Mouse (Mus musculus) gastrocnemius, adult 18-20 months (tissue): ENCODE data around the gene Car8. TPM values are rescaled to one million over a fixed set of nuclear protein-coding genes. Genes with fewer than 3 reads are reported as not detected.

Experiments
- DNase-seq: peaks from one replicate; pipeline ENCODE4 v3.0.0; 2021; ENCODE audit warnings: low spot score
- long read RNA-seq, 2 experiments: library from polyadenylated mRNA; stranded (forward); transcript quantifications; one replicate each; pipeline ENCODE4 v2.0.0; 2021
- total RNA-seq, 2 experiments: library from RNA; stranded (reverse); gene quantifications; 2 replicates each; pipeline ENCODE4 v1.2.3; 2021

The Car8 gene
- 1 to 10 TPM; 1.3 to 2.9 TPM for total RNA-seq
- long read RNA-seq, experiment 1, partial matches to known transcripts, result 0 of 2 reads
- long read RNA-seq, experiment 1, other reads (novel, unspliced or antisense), result 0 of 2 reads
- long read RNA-seq, experiment 2, partial matches to known transcripts, result 0 of 2 reads
- long read RNA-seq, experiment 2, other reads (novel, unspliced or antisense), result 0 of 2 reads

- no peak for DNase-seq
Measured at GRCm38 (mm10) chr4:8238560-8239305, at the start of gene Car8. Car8 (minus strand) TSS chr4:8239041.

DNA sequence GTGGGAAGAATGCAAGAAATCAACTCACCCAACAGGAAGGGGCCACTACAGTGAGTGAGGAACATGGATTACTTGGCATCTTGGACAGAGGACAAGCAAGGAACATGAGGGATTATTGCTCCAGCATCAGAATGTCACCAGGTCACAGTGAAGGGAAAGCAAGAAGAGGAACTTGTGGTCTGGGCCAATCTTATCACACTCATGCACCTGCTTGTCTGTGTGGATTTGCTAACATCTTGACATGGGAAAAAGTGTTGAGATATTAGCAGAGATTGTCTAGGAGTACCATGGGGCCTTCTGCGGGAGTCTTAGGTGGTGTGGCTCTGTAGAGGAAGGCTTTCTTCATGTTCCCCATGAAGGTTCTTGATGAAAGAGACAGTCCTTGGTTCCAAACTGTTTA, 46.1 kb upstream of the Car8 start:
- DNase-seq, result no peak

GRCm38 (mm10) chr4:8278159-8278558, 39.3 kb upstream of the Car8 start:
- DNase-seq, result no peak

DNA sequence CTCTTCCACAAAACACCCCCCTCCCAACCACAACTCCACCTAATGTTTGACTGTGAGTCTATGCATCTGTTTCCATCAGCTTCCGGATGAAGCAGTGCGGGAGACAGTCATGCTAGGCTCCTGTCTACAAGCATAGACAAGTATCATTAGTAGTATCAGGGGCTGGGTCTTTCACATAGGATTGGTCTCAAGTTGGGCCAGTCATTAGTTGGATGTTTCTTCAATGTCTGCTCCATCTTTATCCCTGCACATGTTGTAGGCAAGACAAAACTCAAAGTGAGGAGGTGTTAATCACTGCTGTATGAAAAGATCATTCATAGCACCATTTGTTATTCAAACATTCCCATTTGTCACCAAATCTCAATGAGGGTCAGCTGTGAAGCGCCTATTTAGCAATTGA, 11.0 kb upstream of the Car8 start:
- DNase-seq, result no peak

GRCm38 (mm10) chr4:8245495-8246063, 6.7 kb upstream of the Car8 start:
- no peak for DNase-seq

DNA sequence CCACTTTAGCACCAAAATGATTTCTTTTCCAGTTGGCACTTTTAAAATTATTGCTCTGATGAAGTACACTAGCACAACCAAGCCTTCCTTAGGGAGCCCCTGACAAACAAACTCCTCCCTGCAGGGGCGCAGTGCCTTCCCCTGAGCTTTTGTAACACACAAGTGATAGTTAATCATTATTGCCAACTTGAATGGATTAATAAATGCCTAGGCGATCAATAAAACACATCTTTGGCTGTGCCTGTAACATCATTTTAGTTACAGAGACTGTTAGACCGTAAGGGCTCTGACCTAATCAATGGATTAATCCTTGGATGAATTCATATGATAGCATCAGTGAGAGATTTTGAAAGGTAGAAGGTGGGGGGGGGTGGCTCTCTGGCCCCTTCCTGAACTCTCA, 6.2 kb upstream of the Car8 start:
- no peak for DNase-seq

DNA sequence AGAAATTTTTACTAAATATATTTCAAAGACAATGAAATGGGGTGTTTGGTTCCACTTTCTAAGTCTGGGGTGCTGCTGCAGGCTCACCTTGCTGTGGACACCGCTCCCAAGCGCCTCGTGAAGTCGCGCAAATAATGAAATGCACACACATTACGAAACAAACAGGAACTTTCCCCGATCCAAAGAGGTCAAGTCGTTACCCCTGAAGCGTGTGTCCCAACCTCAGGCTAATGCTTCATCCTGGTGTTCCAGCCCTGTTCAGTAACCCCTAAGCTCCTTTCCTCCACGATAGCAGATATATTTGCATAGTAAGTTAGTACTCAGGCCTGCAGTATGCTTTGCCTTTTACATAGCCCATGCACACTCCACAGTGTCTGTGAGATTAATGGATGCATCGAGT, 858 bp upstream of the Car8 start:
- DNase-seq, result no peak

DNA sequence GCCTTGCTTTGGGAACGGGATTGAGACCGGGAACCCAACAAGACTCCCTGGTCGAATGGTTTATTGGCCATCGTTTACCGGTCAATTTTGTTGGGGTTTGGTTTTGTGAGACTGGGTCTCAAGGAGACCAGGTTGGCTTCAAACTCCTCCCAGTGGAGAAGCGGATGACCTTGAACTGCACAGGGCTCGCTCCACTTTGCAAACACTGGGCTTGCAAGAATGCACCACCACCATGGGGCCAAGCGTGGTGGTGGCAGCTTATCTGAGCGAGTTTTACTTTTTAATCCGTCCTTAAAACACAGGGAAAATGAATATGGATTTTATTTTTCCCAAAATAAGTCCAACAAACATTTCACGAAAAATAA, 447 bp upstream of the Car8 start:
- no peak for DNase-seq

DNA sequence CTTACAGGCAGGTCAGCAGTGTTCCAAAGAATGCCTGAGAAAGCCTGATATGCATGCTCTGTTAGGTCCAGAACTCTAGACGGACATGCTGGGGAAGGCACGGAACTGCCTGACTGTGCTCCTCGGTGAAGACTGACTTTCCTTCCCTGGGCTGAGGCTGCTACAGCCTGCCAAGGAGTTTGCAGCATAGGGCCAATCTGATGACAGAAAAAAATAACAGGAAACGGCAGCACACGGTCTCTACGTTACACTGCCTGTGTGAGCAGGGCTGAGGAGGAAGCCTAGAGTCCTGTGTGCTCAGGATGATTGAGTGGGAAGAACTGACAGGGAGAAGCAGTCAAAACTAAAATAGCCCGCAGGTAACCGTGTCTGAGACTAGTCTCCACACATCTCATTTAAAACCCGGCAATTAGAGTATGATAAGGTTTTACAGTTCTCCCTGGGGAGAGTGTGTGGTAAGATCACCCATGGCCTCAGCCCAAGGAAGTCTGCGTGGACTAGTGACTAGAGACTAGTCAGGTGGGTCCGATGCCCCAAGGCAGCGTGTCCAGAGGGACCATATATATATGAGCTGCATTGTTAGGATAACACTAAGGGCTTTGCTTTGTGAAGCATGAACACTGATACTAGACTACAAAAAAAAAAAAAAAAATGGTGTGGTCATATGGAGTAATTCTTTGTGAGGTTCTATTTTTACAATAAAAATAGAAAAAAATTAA, 6.3 kb downstream of the Car8 start:
- no peak for DNase-seq

- no peak for DNase-seq
Measured at GRCm38 (mm10) chr4:8231291-8231871, 7.5 kb downstream of the Car8 start.

DNA sequence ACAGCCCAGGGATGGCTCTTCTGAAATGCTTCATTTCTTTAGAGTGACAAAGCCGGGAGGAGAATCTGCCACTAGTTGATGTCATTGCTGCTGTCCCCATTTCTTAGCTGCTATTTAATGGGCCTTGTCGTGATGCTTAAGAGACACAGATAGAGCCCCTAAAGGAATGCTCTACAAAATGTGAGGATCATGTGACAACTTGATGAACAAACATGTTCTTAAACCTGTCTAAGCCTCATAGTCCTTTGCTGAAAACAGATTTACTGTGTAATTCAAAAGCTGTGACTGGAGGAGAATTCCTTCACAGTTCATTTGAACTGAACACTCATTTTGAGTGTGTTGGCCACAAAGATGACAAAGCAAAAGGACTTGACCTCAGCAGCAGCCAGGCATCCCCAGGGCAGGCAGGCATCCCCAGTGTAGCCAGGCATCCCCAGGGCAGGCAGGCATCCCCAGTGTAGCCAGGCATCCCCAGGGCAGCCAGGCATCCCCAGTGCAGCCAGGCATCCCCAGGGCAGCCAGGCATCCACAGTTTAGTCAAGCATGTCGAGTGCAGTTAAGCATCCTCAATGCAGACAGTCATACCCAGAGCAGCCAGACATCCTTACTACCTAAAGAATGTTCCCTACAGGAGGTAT, 9.1 kb downstream of the Car8 start:
- no peak for DNase-seq

- DNase-seq, result no peak
Measured at GRCm38 (mm10) chr4:8218941-8219340, 19.9 kb downstream of the Car8 start.

DNA sequence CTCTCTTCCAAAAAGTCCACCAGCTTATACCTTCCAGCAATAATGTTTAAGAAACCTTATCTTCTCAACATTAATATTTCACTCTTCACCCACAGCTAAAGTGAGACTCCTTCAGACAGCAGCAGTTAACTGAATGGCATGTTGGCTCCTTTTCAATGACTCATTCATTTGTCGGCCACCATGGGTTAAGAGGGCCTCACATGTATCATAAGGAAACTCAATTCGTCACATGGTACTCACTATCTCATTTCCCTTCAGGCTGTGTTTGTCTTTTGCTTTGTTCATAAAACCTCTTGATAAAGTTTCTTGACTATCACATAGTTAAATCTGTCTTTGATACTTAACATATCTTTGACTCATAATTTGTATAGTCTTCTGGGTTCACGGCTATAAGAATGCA, 20.8 kb downstream of the Car8 start:
- no peak for DNase-seq

GRCm38 (mm10) chr4:8217272-8217671, 21.6 kb downstream of the Car8 start:
- DNase-seq, result no peak

- no peak for DNase-seq
Measured at GRCm38 (mm10) chr4:8216551-8216950, 22.3 kb downstream of the Car8 start.

DNA sequence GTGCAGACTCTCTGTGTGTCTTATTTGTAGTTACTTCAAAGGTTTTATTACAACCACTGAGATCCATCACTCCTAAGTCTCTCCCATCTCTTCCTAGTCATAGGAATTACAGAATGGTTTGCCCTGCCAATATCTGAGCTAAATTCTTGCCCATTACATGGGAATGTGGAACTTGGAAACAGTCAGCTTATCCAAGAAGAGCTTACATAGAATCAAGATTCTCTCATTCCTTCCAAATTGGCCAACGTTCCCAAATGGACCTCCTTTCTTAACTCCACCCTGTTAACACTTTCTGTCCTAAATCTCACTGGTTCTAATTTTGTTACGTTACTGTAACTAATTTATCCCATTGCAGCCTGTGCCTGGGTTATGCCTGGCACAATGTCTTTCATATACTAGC, 25.2 kb downstream of the Car8 start:
- no peak for DNase-seq

DNA sequence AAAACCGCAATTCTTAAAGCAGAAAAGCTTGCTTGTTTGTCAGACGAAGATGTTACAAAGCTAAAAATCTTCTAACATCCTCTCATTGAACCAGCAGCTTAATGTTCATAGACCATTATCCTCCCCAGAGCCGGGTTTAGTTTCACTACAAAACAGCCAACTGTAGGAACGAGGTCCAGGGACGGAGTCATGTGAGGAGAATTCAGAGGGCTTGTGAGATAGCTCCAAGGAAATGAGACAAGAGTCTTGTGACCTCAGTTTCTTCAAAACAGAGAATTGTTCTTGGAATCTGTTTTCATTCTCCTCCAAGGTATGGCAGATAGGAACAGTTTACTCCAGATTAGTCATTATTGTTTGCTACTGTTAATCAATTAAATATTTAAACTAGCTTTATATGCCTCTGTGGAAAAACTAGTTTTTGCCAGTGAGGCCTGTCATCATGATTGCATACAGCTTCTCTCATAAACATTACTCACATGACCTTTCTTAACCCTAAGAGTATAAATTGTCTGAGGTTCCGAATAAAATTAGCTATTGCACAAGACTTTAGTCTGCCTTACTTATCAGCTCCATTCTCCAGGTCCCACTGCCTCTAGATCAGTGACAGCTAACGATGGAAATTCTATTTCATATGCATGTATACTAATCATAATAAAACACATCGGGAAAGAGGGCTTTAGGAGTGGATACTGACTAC, 25.8 kb downstream of the Car8 start:
- DNase-seq, result peak; percentile 15

GRCm38 (mm10) chr4:8210452-8210851, 28.4 kb downstream of the Car8 start:
- DNase-seq, result no peak

DNA sequence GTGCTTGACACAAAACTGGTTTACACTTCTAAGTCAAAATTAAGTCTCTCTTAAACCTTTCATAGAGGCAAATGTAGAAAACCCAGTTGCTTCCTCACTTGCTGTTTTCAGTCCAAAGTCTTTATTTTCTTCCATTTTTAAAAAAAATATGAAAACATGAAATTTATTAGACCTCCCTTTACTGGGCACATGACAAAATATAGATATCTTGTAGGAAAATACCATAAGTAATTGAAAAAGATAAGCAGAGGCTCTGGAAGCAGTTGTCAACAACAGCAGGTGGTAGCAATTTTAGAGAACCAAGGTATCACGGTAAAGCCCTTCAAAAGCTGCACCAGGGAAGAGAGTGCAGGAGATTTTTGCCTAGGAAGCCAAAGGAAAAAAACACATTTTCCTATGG, 30.9 kb downstream of the Car8 start:
- no peak for DNase-seq

- no peak for DNase-seq
Measured at GRCm38 (mm10) chr4:8206918-8207573, 31.8 kb downstream of the Car8 start.
